Mouse (Mus musculus) adrenal gland, postnatal 10 days (tissue): Measurements from ENCODE around the gene Zfp872. TPM values are rescaled to one million over a fixed set of nuclear protein-coding genes. Genes with fewer than 3 reads are reported as not detected.
"Not testable (repeated sequence)": the region's sequence is repeated elsewhere in the genome, so short reads cannot be mapped to it uniquely, and the experiment has no call there.

Source experiments
- DNase-seq: peaks from one replicate; pipeline ENCODE4 v3.0.0; 2021; ENCODE audit warnings: mixed read lengths
- total RNA-seq, 2 experiments: library from RNA; stranded (reverse); gene quantifications; 2 replicates each; pipeline ENCODE4 v1.2.3; 2021

Zfp872 gene
- total RNA-seq, 2 experiments from 2014 or later = 0.78 to 1.7 TPM

DNA sequence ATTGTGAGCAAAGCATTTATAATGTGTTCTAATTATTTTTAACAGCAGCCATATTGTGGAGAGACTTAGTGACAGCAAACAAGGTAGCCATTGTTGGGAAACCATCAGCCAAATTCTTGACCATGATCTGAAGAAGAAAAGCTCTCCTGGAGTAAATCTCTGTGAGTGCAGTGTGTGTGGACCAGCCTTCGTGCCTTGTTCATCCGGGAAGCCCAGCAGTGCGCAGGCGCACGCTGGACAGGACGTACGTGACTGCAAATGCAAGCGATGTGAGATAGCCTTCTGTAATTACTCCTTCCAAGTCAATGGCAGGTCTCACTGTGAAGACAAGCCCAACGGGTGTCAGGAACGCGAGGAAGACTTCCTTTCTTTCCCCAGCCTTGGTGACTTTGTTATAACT is 18.6 kb upstream of the Zfp872 start:
- no peak for DNase-seq

DNA sequence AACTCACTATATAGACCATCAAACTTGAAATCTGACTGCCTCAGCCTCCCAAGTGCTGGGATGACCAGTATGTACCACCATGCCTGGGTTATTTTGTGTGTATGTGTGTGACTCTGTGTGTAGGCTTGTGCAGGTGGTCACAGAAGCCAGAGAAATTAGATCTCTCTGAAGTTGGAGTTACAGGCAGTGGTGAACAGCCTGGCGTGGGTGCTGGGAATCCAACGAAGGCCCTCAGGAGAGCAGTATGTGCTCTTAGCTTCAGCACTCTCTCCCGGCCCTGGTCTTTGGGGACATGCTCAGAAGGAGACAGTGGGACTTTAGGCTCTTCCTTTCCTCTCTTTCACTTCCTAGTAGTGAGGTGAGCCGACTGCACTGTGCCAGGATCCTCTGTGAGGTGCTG is 15.6 kb upstream of the Zfp872 start:
- DNase-seq = no peak

DNA sequence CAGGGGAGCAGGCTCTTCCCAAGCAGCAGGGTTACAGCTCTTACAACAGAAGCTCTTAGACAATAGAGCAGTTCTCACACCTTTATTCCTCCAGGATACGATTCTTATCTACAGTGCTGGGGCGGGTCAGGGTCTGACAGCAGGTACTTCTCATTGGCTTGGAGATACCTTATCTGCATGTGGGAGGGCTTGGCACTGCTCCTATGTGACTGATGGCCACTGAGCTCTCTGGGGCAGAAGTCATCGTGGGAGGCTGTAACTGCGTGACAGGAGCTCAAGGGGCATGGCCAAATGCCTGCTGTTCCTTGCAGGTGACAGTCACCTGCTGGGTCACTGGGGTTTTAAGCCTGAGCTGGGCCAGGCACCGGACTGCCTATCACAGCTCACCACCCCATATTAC is 8.5 kb downstream of the Zfp872 start:
- DNase-seq = no peak

- peak; percentile 61 for DNase-seq
Measured at GRCm38 (mm10) chr9:22213785-22214194, 25.9 kb downstream of the Zfp872 start.

DNA sequence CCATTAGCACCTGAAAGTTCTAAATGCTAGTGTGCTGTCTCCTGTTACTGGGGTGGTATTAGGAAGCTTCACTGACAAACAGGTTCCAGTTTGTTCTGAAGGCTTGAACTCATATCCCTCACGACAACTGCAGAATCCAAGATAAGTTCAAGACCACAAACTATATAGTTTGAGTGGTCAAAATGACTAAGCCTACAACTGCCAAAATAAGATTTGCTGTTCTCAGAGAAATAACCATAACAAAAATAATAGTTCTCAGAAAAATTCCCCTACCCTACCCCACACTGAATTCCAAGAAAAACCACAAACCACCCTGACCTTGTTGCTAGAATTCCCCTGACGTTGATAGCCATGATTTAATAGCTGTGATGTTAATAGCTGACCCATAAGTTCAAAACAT is 26.7 kb downstream of the Zfp872 start:
- DNase-seq = no peak

GRCm38 (mm10) chr9:22216705-22217104 is 28.8 kb downstream of the Zfp872 start:
- no peak for DNase-seq

- no peak for DNase-seq
Measured at GRCm38 (mm10) chr9:22217858-22218493, 30.1 kb downstream of the Zfp872 start.

DNA sequence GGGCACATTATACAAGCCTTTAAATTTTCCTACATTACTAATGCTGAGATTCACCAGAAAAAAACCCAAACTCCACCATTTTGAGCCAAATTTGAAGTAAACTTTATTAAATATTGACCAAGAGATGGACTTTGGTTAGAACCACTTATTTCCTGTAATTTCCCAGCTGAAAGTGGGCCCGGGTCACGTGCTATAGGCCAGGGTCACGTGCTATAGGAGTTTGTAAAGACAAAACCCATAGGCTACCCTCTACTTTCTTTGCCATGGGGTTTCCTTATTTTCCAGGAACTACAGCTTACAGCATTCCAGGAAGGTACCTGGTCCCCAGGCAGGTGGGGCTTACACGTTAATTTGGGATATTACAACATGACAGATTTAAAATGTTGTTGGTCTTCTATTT is 36.2 kb downstream of the Zfp872 start:
- no peak for DNase-seq

GRCm38 (mm10) chr9:22224536-22225503 is 36.9 kb downstream of the Zfp872 start:
- peak; percentile 48 for DNase-seq

DNA sequence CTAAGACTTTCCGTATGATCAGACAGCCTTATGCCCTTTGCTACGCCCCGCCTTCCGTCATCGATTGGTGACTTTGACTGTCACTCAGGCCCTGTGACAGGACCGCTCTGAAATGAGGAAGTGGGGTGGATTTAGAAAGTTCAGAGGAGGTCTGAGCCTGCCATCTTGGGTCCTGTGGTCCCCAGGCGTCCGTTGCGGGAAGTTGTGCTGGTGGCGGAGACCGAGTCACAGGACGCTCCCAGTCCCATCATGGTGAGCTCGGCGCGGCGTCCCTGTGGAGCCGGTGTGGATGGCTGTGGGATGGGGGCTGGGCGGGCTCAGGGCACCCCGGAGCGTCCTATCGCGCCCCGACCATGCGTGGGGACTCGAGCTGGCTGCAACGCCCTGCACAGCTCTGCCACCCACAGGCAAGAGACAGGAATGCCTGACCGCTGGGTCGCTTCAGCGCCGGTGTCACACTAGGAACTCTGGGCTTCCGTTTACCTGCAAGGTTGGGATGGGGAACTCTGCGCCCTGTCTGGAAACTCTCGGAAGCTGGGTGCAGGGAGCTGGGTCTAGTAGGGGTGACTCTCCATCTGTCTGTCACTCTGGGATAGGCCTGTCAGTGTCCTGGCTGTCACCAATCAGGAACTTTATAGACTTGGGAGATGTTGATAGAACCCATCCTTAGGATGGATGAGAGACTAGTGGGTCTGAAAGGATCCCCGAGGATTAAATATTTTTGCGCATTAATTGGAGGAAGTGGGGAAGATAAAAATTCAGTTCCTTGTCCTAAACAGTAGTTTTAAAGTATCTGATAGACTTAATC is 37.9 kb downstream of the Zfp872 start, which contains the start of gene Zfp809:
Gene Zfp809, plus strand, starts transcription at position 134 of the 808 bp plus-strand sequence.
- peak; percentile 100 for DNase-seq

- DNase-seq = not testable (repeated sequence)
Measured at GRCm38 (mm10) chr9:22226389-22226673, 38.4 kb downstream of the Zfp872 start.

DNA sequence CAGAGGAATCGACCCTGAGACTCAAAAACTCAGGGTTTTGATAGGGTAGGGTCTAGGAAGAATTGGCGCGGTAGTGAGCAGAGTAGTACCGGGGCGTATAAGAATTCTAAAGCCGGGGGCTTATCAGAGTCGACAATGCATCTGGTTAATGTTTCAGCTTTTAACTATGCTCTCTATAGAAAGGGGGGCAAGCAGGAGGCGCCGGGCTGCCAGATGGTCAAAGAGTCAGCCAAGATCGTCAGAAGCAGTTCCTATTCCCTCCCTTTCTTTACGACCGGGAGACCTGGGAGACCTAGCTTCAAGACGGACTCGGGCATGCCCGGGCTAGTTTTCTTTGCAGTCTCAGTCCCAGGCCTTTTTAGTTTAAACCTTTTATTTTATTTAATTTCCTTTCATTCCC is 39.0 kb downstream of the Zfp872 start:
- peak; percentile 37 for DNase-seq

GRCm38 (mm10) chr9:22229386-22230026 is 41.6 kb downstream of the Zfp872 start:
- DNase-seq = no peak

DNA sequence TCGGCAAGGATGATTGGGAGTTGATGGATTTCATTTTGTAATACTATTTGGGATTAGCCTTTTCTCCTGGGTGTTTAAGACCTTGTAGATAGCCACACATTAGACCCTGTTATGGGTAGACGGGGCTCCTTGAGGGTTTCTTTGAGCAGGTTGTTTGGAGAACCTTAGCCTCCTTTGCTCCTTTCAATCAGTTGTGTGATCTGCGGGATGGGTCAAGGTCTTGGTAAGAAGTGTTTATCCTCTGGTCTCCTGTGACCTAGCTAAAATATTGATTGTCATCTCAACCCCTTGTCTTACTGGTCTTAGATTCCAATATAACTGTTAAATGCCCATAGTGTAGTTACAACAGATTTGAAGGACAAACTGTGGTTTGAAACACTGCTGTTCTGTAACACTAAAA is 42.2 kb downstream of the Zfp872 start:
- no peak for DNase-seq

GRCm38 (mm10) chr9:22230556-22230955 is 42.7 kb downstream of the Zfp872 start:
- DNase-seq = no peak

DNA sequence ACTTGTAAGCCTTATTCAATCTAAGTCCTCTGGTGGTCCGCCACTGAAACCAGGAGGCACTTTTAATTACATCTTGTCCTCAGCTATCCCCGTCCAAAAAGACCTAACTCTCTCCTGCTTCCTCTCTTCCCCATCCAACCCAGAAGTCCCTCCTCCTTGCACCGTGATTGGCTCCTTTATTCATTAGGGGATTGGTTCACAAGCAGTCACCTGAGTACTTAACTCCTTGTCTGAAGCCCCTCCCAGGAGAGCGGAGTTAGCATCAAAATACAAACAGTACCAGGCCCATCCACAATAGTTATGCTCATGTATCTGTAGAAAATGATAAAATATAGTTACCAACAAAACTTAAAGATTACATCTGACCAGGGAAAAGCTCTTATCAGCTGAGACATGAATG is 52.1 kb downstream of the Zfp872 start:
- DNase-seq = no peak

GRCm38 (mm10) chr9:22244242-22244641 is 56.4 kb downstream of the Zfp872 start:
- no peak for DNase-seq

Other genes starting within 250 kb of the Zfp872 start
- gene Swsap1, start 232.3 kb upstream of the Zfp872 start, total RNA-seq = 10 to 100 TPM; 11.9 to 15.1 TPM
- gene Epor, start 224.6 kb upstream of the Zfp872 start, total RNA-seq = 1 to 10 TPM; 7.0 to 9.1 TPM
- 10 to 100 TPM; 16.2 to 23.0 TPM for gene Rgl3, start 198.6 kb upstream of the Zfp872 start, total RNA-seq
- gene Ccdc151, start 185.5 kb upstream of the Zfp872 start, total RNA-seq = under 1 TPM; 0.39 to 1.00 TPM
- gene Prkcsh, start 185.3 kb upstream of the Zfp872 start, total RNA-seq = 100 to 1,000 TPM; 116 to 119 TPM
- 1 to 10 TPM; 1.8 to 4.6 TPM for gene Elavl3, start 136.1 kb upstream of the Zfp872 start, total RNA-seq
- not detected for gene Gm49318, start 116.8 kb upstream of the Zfp872 start, total RNA-seq
- gene Zfp653, start 116.7 kb upstream of the Zfp872 start, total RNA-seq = 10 to 100 TPM in 1 of 2 experiments, 1 to 10 TPM in 1; 9.7 to 11.8 TPM
- 10 to 100 TPM; 70.8 to 78.5 TPM for gene Ecsit, start 102.7 kb upstream of the Zfp872 start, total RNA-seq
- gene Cnn1, start 88.9 kb upstream of the Zfp872 start, total RNA-seq = 10 to 100 TPM in 1 of 2 experiments, 1 to 10 TPM in 1; 1.4 to 12.9 TPM
- 10 to 100 TPM; 80.6 to 88.5 TPM for gene Elof1, start 70.9 kb upstream of the Zfp872 start, total RNA-seq
- 10 to 100 TPM; 28.0 to 74.3 TPM for gene Acp5, start 52.4 kb upstream of the Zfp872 start, total RNA-seq
- gene Pigyl, start 31.2 kb upstream of the Zfp872 start, total RNA-seq = 10 to 100 TPM; 46.4 to 54.9 TPM
- 10 to 100 TPM; 30.4 to 37.4 TPM for gene Zfp809, start 37.6 kb downstream of the Zfp872 start, total RNA-seq
- gene Zfp599, start 71.8 kb downstream of the Zfp872 start, total RNA-seq = 1 to 10 TPM in 1 of 2 experiments, under 1 TPM in 1; 0.90 to 1.3 TPM
- gene Zfp810, start 119.6 kb downstream of the Zfp872 start, total RNA-seq = 10 to 100 TPM in 1 of 2 experiments, 1 to 10 TPM in 1; 9.2 to 12.4 TPM
- 10 to 100 TPM; 15.8 to 19.8 TPM for gene Anln, start 201.1 kb downstream of the Zfp872 start, total RNA-seq
- 1 to 10 TPM; 4.3 to 5.2 TPM for gene 9530077C05Rik, start 223.4 kb downstream of the Zfp872 start, total RNA-seq